Mouse (Mus musculus) left cerebral cortex, postnatal 14 days (tissue): Measurements from ENCODE around the gene Baz2a. TPM values are rescaled to one million over a fixed set of nuclear protein-coding genes. Genes with fewer than 3 reads are reported as not detected.
A peak's percentile ranks its signal among the peaks of the same experiment; 100 is the strongest.
"Not testable (repeated sequence)": the region's sequence is repeated elsewhere in the genome, so short reads cannot be mapped to it uniquely, and the experiment has no call there.

Experiments
- DNase-seq, 2 experiments: peaks; one replicate each; pipeline ENCODE4 v3.0.0; 2021 to 2022; ENCODE audit warnings: low spot score in 2 of 2, mixed read lengths in 1 of 2
- intact Hi-C: fragments of 180-260 bp; cut with DNase I; formaldehyde crosslinking; loops from one replicate; pipeline ENCODE4 v1.15.1; 2025
- microRNA-seq, 2 experiments: library from miRNA; unstranded; fragments of <30 nt; microRNA quantifications; one replicate each; pipeline ENCODE4 v1.2.0; 2022
- total RNA-seq, 2 experiments: library from RNA; stranded (reverse); gene quantifications; 2 replicates each; pipeline ENCODE4 v1.2.3; 2021

The Baz2a gene
- total RNA-seq, 2 experiments from 2014 or later: 30.6 to 32.4 TPM

DNA sequence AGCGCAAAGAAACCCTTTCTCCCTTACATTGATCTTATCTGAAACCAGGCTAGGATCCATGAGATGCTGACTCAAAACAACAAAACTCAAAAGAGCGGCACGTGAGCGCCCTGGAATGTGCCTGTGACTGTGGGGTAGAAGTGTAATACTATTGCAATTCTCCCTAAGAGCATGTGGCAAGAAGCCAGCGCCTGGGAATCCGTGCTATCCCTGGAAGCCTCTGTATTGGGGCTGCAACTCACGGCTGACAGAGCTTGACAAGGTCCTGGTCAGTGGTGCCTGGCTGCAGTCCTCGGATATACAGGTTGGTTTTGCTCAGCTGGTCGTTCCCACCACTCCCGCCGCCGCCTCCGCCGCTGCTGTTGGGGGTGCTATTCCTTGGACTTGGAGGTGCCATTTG lies 59.6 kb downstream of the Baz2a start:
- DNase-seq: no peak

DNA sequence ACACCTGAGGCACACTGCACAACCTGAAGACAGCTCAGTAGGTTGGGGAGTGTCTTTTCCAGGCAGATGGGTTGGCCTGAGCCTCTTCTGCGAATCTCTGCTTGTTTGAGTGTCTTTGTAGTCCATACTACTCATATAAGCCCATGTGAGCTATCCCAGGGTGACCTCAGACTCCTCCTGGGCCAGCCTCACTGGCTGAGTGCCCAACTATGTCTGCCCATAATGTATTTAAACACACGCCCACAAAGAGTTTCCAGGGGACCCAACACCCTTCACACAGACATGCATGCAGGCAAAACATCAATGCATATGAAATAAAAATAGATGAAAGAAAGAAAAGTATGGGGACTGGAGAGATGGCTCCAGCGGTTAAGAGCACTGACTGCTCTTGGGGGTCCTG lies 62.6 kb downstream of the Baz2a start:
- DNase-seq: no peak
- intact Hi-C loops: no loop called here

More for the DNA sequence above, 59.6 kb downstream of the Baz2a start:
- intact Hi-C loops: no loop called here

DNA sequence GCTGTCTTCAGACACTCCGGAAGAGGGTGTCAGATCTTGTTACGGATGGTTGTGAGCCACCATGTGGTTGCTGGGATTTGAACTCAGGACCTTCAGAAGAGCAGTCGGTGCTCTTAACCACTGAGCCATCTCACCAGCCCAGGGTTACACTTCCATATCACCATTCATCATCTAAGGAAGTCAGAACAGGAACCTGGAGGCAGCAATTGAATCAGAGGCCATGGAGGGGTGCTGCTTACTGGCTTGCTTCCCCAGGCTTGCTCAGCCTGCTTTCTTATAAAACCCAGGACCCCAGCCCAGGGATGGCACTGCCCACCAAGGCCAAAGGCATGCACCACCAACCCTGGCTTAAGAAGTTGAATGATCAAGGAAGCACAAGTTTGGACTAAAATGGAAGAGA lies 74.3 kb downstream of the Baz2a start:
- intact Hi-C loops, DNase-seq: not testable (repeated sequence)

DNA sequence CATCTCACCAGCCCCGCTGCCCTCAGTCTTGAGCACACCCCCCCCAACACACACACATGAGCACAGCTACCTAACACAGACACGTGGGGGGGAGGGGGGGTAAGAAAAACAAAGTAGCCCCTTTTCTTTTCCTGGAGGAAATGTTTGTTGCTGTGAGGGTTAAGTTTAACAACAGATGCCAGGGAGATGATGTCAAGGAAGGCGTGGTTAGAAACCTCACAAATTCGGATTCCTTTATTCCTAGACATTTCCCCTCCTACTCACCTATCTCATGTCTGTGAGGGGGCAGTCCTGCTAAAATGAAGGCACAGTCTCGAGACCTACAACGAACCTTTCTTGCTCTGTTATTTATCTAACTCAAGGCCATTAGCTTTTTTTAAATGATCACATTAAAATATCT lies 75.7 kb downstream of the Baz2a start:
- DNase-seq: no peak
- intact Hi-C loops: no loop called here

DNA sequence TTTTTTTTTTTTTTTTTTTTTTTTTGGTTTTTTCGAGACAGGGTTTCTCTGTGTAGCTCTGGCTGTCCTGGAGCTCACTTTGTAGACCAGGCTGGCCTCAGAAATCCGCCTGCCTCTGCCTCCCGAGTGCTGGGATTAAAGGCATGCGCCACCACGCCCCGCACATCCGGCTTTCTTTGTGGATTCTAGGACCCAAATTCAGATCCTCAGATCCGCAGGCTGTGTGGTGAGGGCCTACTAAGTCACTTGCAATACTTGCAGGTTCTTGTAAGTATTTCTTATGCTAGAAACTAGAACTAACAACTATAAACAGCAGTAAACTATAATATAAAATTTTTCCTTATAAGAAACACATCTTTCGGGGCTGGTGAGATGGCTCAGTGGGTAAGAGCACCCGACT lies 80.0 kb downstream of the Baz2a start:
- intact Hi-C loops, DNase-seq: not testable (repeated sequence)

DNA sequence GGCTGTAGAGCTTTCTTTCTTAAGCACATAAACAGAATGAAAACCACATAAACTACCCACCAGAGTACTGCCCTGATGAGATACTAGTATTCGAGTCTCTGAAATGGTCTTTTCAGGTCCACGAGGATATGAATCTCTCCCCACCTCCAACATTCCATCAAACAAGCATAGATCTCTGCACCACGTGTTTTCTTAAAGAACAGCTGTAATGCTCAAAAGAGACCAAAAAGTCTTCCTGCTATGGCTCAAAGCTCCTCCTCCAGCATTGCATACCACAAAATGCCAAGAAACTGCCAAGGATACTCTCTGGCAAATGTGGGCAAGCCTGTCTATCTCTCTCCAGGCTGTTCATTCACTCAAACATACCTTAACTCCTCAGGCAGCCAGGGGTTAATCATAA lies 83.9 kb downstream of the Baz2a start:
- intact Hi-C loops: loop anchor here (5.0 kb wide), 1 partner anchor 78 kb away; no protein-coding TSS in a partner anchor

DNA sequence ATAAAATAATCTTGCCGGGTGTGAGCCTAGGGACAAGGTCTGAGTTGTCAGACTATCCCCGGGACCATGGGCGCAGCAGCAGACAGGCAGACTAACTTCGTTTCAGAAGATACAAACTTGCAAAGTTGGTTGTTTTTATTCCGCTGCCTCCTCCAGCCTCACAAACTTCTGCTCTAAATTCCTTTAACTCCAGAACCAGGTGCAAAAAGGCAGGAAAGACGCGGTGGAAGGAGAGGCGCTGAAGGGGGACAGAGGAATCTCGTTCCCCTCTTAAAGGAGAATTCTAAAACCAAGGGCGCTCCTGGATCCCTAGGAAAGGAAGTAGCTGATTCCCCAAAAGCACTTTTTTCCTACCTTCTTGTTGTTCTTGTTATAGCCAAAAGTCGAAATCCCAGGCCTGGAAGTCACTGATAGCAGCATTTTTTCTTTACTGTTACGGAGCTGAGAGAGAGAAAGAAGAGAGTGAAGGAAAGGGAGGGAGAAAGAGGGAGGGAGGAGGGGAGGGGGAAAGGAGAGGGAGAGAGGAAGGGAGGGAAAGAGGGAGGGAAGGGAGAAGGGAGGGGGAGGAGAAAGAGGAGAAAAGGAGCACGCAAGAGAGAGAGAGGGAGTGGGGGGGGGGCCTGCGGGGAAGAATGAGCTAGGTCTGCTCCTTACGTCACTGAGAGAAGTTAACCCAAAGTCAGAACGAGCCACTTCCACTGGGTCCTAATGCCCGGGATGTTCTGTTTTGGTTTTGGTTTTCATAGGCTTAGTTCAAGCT lies 84.8 kb downstream of the Baz2a start:
- intact Hi-C loops: loop anchor here (5.0 kb wide), 1 partner anchor 79 kb away; no protein-coding TSS in a partner anchor
- DNase-seq: peak; percentile 35 to 58

More for the DNA sequence above, 83.9 kb downstream of the Baz2a start:
- no peak for DNase-seq

DNA sequence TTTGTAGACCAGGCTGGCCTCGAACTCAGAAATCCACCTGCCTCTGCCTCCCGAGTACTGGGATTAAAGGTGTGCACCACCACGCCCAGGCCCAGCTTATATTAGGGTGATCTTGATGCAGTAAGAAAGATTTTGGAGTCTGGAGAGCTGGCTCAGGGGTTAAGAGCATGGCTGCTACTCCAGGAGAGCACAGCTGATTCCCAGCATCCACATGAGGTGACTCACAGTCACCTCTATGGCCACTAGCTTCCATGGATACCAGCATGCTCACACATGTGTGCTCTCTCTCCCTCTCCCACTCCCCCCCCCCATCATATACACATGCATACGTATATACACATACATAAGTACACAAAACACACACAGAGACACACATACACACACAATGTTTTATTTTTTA lies 85.9 kb downstream of the Baz2a start:
- no peak for DNase-seq
- intact Hi-C loops: loop anchor here (5.0 kb wide), 1 partner anchor 80 kb away; no protein-coding TSS in a partner anchor

Small RNA genes within 50 kb of the gene (microRNA-seq; reads per million reads assigned to microRNA genes)
- gene Mir677: 10.3 to 24.2 reads per million in 2 experiments

Other genes starting within 250 kb of the Baz2a start
- gene Rdh19, start 241.6 kb upstream of the Baz2a start, total RNA-seq: not detected
- not detected for gene Rdh16f2, start 225.1 kb upstream of the Baz2a start, total RNA-seq
- gene Rdh7, start 202.8 kb upstream of the Baz2a start, total RNA-seq: not detected
- not detected for gene Sdr9c7, start 193.1 kb upstream of the Baz2a start, total RNA-seq
- not detected for gene Hsd17b6, start 84.0 kb upstream of the Baz2a start, total RNA-seq
- gene Prim1, start 76.4 kb upstream of the Baz2a start, total RNA-seq: 1 to 10 TPM; 6.4 to 7.2 TPM
- 100 to 1,000 TPM; 306 to 320 TPM for gene Naca, start 56.0 kb upstream of the Baz2a start, total RNA-seq
- gene Ptges3, start 32.6 kb upstream of the Baz2a start, total RNA-seq: 100 to 1,000 TPM; 131 to 134 TPM
- 1,000 to 10,000 TPM; 1,697 to 1,804 TPM for gene Atp5b, start 8.3 kb upstream of the Baz2a start, total RNA-seq
- 10 to 100 TPM in 1 of 2 experiments, 1 to 10 TPM in 1; 9.2 to 10.8 TPM for gene Rbms2, start 88.7 kb downstream of the Baz2a start, total RNA-seq
- gene Gls2, start 102.9 kb downstream of the Baz2a start, total RNA-seq: 10 to 100 TPM; 21.3 to 22.6 TPM
- gene Spryd4, start 120.2 kb downstream of the Baz2a start, total RNA-seq: 10 to 100 TPM; 10.7 to 11.3 TPM
- not detected for gene Mip, start 134.3 kb downstream of the Baz2a start, total RNA-seq
- 1 to 10 TPM; 7.2 to 9.9 TPM for gene Timeless, start 140.5 kb downstream of the Baz2a start, total RNA-seq
- not detected for gene Apon, start 162.5 kb downstream of the Baz2a start, total RNA-seq
- not detected for gene Apof, start 177.1 kb downstream of the Baz2a start, total RNA-seq
- gene Stat2, start 179.0 kb downstream of the Baz2a start, total RNA-seq: 10 to 100 TPM; 19.0 to 21.1 TPM
- gene Il23a, start 207.2 kb downstream of the Baz2a start, total RNA-seq: 1 to 10 TPM in 1 of 2 experiments, under 1 TPM in 1; 0.97 to 1.4 TPM
- 10 to 100 TPM; 13.3 to 13.4 TPM for gene Pan2, start 211.8 kb downstream of the Baz2a start, total RNA-seq
- gene Cnpy2, start 230.9 kb downstream of the Baz2a start, total RNA-seq: 10 to 100 TPM; 65.9 to 68.9 TPM
- 100 to 1,000 TPM; 269 to 271 TPM for gene Cs, start 246.2 kb downstream of the Baz2a start, total RNA-seq